Mouse (Mus musculus): Measurements from ENCODE around the gene Ddx27. TPM values are rescaled to one million over a fixed set of nuclear protein-coding genes. Genes with fewer than 3 reads are reported as not detected.

Ddx27 gene
- polyA plus RNA-seq, 1 experiment from 2014 or later = 48.0 TPM

GRCm38 (mm10) chr2:166991945-166992344 lies 23.0 kb upstream of the Ddx27 start:
- H3K27me3 ChIP-seq (ENCODE audit: control insufficient read depth, insufficient read depth, low read length) = no peaks in the 10 kb centered on the region
- H3K36me3 ChIP-seq (ENCODE audit: control insufficient read depth, insufficient read depth, low read length) = no peaks in the 10 kb centered on the region
- peaks cover 10% of the 10 kb centered on the region for H3K4me1 ChIP-seq (ENCODE audit: control insufficient read depth, insufficient read depth, low read length)
- no peaks in the 10 kb centered on the region for H3K9me3 ChIP-seq (ENCODE audit: control insufficient read depth, low read length)
- DNase-seq (ENCODE audit: low spot score) (no peak), ATAC-seq (ENCODE audit: insufficient read depth, low FRiP score, low TSS enrichment) (no peak)
- H3K27ac ChIP-seq (ENCODE audit: low read depth, low read length) = no peak overlapping the region
- no peak overlapping the region for H3K4me2 ChIP-seq (ENCODE audit: low read depth)
- H3K9ac ChIP-seq (ENCODE audit: low read length) = no peak overlapping the region
- no peak overlapping the region for H3K4me3 ChIP-seq (ENCODE audit: low read depth, low read length)

DNA sequence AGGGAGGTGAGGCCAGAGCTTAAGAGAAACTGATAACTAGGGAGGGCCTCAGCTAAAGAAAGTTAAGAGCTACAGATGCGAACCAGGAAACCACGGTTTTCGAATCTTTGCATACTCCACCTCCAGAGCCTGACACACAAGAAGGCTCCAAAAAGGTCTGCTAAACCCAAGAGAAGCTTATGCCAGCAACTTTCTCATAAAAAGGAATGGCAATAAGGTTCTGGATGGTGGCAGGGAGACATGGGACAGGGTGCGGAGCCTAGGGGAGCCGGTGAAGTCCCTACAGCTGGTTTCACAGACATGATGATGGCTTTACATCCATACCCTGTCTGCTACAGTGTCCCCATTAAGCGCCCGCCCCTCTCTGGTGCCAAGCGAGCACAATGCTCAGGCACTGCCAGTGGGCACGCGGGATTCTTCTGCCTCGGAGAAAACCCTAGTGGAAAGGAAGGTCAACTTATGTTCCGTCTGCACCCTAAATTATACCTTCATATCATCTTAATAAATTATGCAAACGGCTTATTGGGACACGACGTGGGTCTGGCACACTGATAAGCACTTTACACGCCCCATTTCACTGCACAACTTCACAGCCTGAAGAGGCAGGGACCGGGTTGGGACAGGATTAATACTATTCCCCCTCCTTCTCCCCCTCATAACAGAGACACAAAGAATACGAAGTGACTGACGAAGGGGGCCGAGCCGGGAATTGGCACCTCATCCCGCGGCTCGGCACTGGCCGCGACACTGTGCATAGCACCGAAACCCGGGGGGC lies 19.8 kb upstream of the Ddx27 start:
- WGBS = 5% methylated on average over 28 of the region's 28 CpGs
- H3K4me1 ChIP-seq (ENCODE audit: control insufficient read depth, insufficient read depth, low read length) = peaks cover 10% of the 10 kb centered on the region
- no peaks in the 10 kb centered on the region for H3K9me3 ChIP-seq (ENCODE audit: control insufficient read depth, low read length)
- peak overlapping the region; percentile 94 for H3K9ac ChIP-seq (ENCODE audit: low read length)
- no peaks in the 10 kb centered on the region for H3K27me3 ChIP-seq (ENCODE audit: control insufficient read depth, insufficient read depth, low read length)
- H3K4me3 ChIP-seq (ENCODE audit: low read depth, low read length) = peak overlapping the region; percentile 99
- H3K4me2 ChIP-seq (ENCODE audit: low read depth) = peak overlapping the region; percentile 86
- peak overlapping the region; percentile 96 for H3K27ac ChIP-seq (ENCODE audit: low read depth, low read length)
- no peaks in the 10 kb centered on the region for H3K36me3 ChIP-seq (ENCODE audit: control insufficient read depth, insufficient read depth, low read length)
- DNase-seq (ENCODE audit: low spot score) (peak; percentile 22), ATAC-seq (ENCODE audit: insufficient read depth, low FRiP score, low TSS enrichment) (peak; percentile 35)

DNA sequence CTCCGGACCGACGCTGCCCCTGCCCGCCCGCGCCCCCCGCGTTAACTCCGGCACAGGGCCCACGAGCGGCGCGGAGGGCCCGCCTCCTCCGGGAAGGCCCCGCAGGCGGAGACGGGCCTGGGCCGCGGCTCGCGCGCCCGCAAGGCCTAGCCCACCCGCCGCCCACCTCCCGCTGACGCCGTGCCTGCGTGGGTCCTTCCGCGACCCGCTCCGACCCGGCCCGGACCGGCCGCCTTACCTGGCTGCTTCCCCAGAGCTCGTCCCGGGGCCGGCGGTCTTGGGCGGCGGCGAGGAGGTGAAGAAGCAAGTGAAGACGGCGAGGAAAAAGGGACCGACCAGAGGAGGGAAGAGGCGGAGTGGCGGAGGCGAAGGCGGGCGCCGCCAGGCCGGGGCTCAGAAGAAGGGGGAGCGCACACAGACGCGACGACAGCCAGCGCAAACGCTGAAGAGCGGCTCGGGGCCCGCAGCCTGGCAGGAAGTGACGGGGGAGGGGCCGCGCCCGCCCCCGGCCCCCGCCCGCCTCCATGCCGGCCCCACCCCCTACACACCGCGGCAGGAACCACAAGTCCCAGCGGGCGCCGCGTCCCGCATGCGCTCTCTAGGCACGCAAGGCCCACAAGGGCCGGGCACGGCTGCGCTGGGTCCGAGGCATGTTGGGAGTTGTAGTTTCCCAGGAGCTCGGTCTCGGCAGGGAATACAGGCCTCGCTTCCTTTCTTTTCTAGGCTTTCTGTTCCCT lies 19.0 kb upstream of the Ddx27 start, which contains the start of gene Stau1:
Stau1 (minus strand) TSS at position 504 of the 737 bp plus-strand sequence.
- H3K4me2 ChIP-seq (ENCODE audit: low read depth) = peak within 1 kb of the TSS; percentile 86
- peaks cover 10% of the 10 kb centered on the region for H3K4me1 ChIP-seq (ENCODE audit: control insufficient read depth, insufficient read depth, low read length)
- ATAC-seq (ENCODE audit: insufficient read depth, low FRiP score, low TSS enrichment) = peak; percentile 98
- peak within 1 kb of the TSS; percentile 96 for H3K27ac ChIP-seq (ENCODE audit: low read depth, low read length)
- under 1% methylated on average over 68 of the region's 88 CpGs for WGBS
- no peaks in the 10 kb centered on the region for H3K9me3 ChIP-seq (ENCODE audit: control insufficient read depth, low read length)
- no peaks in the 10 kb centered on the region for H3K36me3 ChIP-seq (ENCODE audit: control insufficient read depth, insufficient read depth, low read length)
- peak within 1 kb of the TSS; percentile 94 for H3K9ac ChIP-seq (ENCODE audit: low read length)
- peak; percentile 98 for DNase-seq (ENCODE audit: low spot score)
- no peaks in the 10 kb centered on the region for H3K27me3 ChIP-seq (ENCODE audit: control insufficient read depth, insufficient read depth, low read length)
- H3K4me3 ChIP-seq (ENCODE audit: low read depth, low read length) = peak within 1 kb of the TSS; percentile 99

DNA sequence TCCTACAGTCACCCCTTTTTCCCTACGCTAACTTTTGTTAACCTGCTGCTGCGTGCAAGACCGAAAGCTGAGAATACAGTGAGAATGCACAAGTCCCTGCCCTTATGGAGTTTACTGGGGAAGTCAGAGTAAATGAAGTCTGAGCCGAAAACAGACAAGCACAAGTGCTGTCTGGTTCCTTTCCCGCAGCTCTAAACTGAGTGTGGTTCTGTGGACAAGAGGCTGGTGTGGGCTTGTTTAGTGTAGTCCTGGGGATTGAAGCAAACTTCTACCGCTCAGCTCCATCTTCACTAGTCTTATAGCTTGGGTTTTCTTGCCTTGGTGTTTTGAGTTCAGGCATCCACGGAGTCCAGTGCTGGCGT lies 18.5 kb upstream of the Ddx27 start:
- 50% methylated on average over 8 of the region's 8 CpGs for WGBS
- Histone ChIP-seq H3K9me3 (ENCODE audit: control insufficient read depth, low read length) (no peaks in the 10 kb centered on the region), H3K27ac (ENCODE audit: low read depth, low read length) (peak overlapping the region; percentile 96), H3K27me3 (ENCODE audit: control insufficient read depth, insufficient read depth, low read length) (no peaks in the 10 kb centered on the region), H3K4me1 (ENCODE audit: control insufficient read depth, insufficient read depth, low read length) (peaks cover 10% of the 10 kb centered on the region), H3K4me2 (ENCODE audit: low read depth) (peak overlapping the region; percentile 86), H3K9ac (ENCODE audit: low read length) (peak overlapping the region; percentile 94), H3K4me3 (ENCODE audit: low read depth, low read length) (peak overlapping the region; percentile 99), H3K36me3 (ENCODE audit: control insufficient read depth, insufficient read depth, low read length) (no peaks in the 10 kb centered on the region)
- ATAC-seq (ENCODE audit: insufficient read depth, low FRiP score, low TSS enrichment) (peak; percentile 46), DNase-seq (ENCODE audit: low spot score) (no peak)

- Histone ChIP-seq H3K4me3 (ENCODE audit: low read depth, low read length) (no peak overlapping the region), H3K9ac (ENCODE audit: low read length) (no peak overlapping the region), H3K9me3 (ENCODE audit: control insufficient read depth, low read length) (no peaks in the 10 kb centered on the region), H3K4me2 (ENCODE audit: low read depth) (no peak overlapping the region), H3K36me3 (ENCODE audit: control insufficient read depth, insufficient read depth, low read length) (no peaks in the 10 kb centered on the region), H3K27me3 (ENCODE audit: control insufficient read depth, insufficient read depth, low read length) (no peaks in the 10 kb centered on the region), H3K4me1 (ENCODE audit: control insufficient read depth, insufficient read depth, low read length) (no peaks in the 10 kb centered on the region), H3K27ac (ENCODE audit: low read depth, low read length) (no peak overlapping the region)
- 79% methylated on average over 9 of the region's 9 CpGs for WGBS
- no peak for ATAC-seq (ENCODE audit: insufficient read depth, low FRiP score, low TSS enrichment)
- DNase-seq (ENCODE audit: low spot score) = no peak
Measured at GRCm38 (mm10) chr2:167001486-167001885, 13.5 kb upstream of the Ddx27 start.

DNA sequence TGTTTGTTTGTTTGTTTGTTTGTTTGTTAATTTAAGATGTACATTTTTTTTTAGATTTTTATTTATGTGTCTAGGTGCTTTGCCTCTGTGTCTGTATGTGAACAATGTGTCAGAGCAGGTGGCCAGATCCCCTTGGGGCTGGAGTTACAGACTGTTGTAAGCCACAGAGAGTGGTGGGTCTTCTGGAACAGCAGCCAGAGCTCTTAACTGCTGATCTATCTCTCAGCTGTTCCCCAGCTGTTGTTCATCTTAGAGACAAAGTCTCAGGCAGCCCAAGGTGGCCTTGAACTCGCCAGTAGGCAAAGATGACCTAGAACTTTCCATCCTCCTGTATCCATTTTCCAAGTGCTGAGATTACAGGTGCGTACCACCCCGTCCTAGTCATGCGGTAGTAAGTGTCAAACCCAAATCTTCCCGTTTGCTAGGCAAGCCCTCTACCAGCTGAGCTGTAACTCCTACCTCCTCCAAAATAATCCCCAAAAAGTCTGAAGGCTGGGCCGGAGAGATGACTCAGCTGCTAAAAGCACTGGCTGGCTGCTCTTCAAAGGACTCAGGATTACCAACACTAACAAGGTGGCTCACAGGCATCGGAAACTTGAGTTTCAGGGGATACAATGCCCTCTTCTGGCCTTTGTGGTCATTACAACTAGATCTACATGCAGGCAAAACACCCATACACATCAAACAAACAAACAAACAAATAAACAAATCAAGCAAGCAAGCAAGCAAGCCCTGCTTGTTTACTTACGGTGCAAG lies 10.7 kb upstream of the Ddx27 start:
- Histone ChIP-seq H3K36me3 (ENCODE audit: control insufficient read depth, insufficient read depth, low read length) (no peaks in the 10 kb centered on the region), H3K27me3 (ENCODE audit: control insufficient read depth, insufficient read depth, low read length) (no peaks in the 10 kb centered on the region), H3K4me3 (ENCODE audit: low read depth, low read length) (no peak overlapping the region), H3K4me1 (ENCODE audit: control insufficient read depth, insufficient read depth, low read length) (no peaks in the 10 kb centered on the region), H3K9me3 (ENCODE audit: control insufficient read depth, low read length) (no peaks in the 10 kb centered on the region), H3K27ac (ENCODE audit: low read depth, low read length) (no peak overlapping the region), H3K9ac (ENCODE audit: low read length) (no peak overlapping the region), H3K4me2 (ENCODE audit: low read depth) (no peak overlapping the region)
- ATAC-seq (ENCODE audit: insufficient read depth, low FRiP score, low TSS enrichment) (no peak), DNase-seq (ENCODE audit: low spot score) (peak; percentile 35)
- WGBS = 45% methylated on average over 8 of the region's 8 CpGs

DNA sequence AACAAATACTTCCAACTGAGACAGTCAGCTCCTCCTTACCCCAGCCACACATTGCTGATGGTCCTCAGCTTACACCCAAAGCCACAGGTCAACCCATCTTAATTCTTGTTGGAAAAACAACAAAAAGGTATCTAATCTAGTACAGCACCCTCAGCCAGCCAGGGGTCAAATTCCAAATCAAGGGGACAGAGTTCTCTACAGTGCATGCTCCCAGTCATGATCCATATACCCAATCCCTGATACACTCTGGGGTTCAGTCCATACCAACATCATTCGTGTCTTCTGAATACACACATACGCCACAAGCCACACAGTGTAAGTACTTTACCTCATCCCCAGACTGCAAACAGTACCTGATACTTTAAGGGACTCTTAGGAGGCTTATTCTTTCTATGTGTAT lies 8.6 kb upstream of the Ddx27 start:
- ATAC-seq (ENCODE audit: insufficient read depth, low FRiP score, low TSS enrichment) = no peak
- H3K27ac ChIP-seq (ENCODE audit: low read depth, low read length) = no peak overlapping the region
- WGBS = 90% methylated on average over 2 of the region's 2 CpGs

GRCm38 (mm10) chr2:167007001-167007491 lies 7.9 kb upstream of the Ddx27 start:
- ATAC-seq (ENCODE audit: insufficient read depth, low FRiP score, low TSS enrichment) (no peak), DNase-seq (ENCODE audit: low spot score) (no peak)
- Histone ChIP-seq H3K4me3 (ENCODE audit: low read depth, low read length) (no peak overlapping the region), H3K4me1 (ENCODE audit: control insufficient read depth, insufficient read depth, low read length) (no peaks in the 10 kb centered on the region), H3K36me3 (ENCODE audit: control insufficient read depth, insufficient read depth, low read length) (no peaks in the 10 kb centered on the region), H3K9me3 (ENCODE audit: control insufficient read depth, low read length) (no peaks in the 10 kb centered on the region), H3K27me3 (ENCODE audit: control insufficient read depth, insufficient read depth, low read length) (no peaks in the 10 kb centered on the region), H3K4me2 (ENCODE audit: low read depth) (no peak overlapping the region), H3K9ac (ENCODE audit: low read length) (no peak overlapping the region), H3K27ac (ENCODE audit: low read depth, low read length) (no peak overlapping the region)
- WGBS = 79% methylated on average over 13 of the region's 13 CpGs

More for the DNA sequence above, 8.6 kb upstream of the Ddx27 start:
- no peak overlapping the region for H3K4me3 ChIP-seq (ENCODE audit: low read depth, low read length)
- no peaks in the 10 kb centered on the region for H3K36me3 ChIP-seq (ENCODE audit: control insufficient read depth, insufficient read depth, low read length)
- no peak for DNase-seq (ENCODE audit: low spot score)
- H3K4me1 ChIP-seq (ENCODE audit: control insufficient read depth, insufficient read depth, low read length) = no peaks in the 10 kb centered on the region
- H3K9ac ChIP-seq (ENCODE audit: low read length) = no peak overlapping the region
- no peaks in the 10 kb centered on the region for H3K27me3 ChIP-seq (ENCODE audit: control insufficient read depth, insufficient read depth, low read length)
- no peak overlapping the region for H3K4me2 ChIP-seq (ENCODE audit: low read depth)
- no peaks in the 10 kb centered on the region for H3K9me3 ChIP-seq (ENCODE audit: control insufficient read depth, low read length)

All from neural tube, embryonic 11.5 days (tissue).